Mouse (Mus musculus) olfactory bulb, adult 2 months (tissue): ENCODE results near the gene Vps37b. TPM values are rescaled to one million over a fixed set of nuclear protein-coding genes. Genes with fewer than 3 reads are reported as not detected.

Source experiments
- H3K27ac ChIP-seq: fragments of 200-500 bp; 2 replicates; pipeline ENCODE4 v1.5.1; 2012; ENCODE audit warnings: low read depth, low read length; ENCODE audit not compliant: insufficient read depth
- H3K4me1 ChIP-seq: fragments of 200-500 bp; 2 replicates; pipeline ENCODE4 v1.6.1; 2012; ENCODE audit warnings: low read length; ENCODE audit not compliant: control insufficient read depth, insufficient read depth
- H3K4me3 ChIP-seq: fragments of 200-500 bp; 2 replicates; pipeline ENCODE4 v1.5.1; 2012; ENCODE audit warnings: mild to moderate bottlenecking, low read depth, low read length, moderate library complexity; ENCODE audit not compliant: insufficient read depth
- CTCF ChIP-seq: fragments of 200-500 bp; IDR thresholded peaks from 2 replicates; pipeline ENCODE4 v1.5.1; 2012; ENCODE audit warnings: low read depth, mild to moderate bottlenecking, low read length, moderate library complexity; ENCODE audit not compliant: insufficient read depth
- POLR2A ChIP-seq: fragments of 200-500 bp; IDR thresholded peaks from 2 replicates; pipeline ENCODE4 v1.6.1; 2012; ENCODE audit warnings: mild to moderate bottlenecking, low read depth, low read length, moderate library complexity; ENCODE audit not compliant: insufficient read depth
- WGBS: fragments of 180-500 bp; shearing (Covaris S2); methylation state at CpG from one replicate; pipeline ENCODE4 v1.1.7; 2018; 5-methylcytosine and 5-hydroxymethylcytosine counted together
- polyA plus RNA-seq: library from polyadenylated mRNA; stranded (reverse); fragments of >200 nt; gene quantifications from 2 replicates; pipeline ENCODE4 v1.2.4, GENCODE M21; 2012; ENCODE audit warnings: low replicate concordance; ENCODE audit not compliant: missing spikeins, insufficient read depth, insufficient read length

Gene Vps37b
- polyA plus RNA-seq: not detected in 2 replicates

DNA sequence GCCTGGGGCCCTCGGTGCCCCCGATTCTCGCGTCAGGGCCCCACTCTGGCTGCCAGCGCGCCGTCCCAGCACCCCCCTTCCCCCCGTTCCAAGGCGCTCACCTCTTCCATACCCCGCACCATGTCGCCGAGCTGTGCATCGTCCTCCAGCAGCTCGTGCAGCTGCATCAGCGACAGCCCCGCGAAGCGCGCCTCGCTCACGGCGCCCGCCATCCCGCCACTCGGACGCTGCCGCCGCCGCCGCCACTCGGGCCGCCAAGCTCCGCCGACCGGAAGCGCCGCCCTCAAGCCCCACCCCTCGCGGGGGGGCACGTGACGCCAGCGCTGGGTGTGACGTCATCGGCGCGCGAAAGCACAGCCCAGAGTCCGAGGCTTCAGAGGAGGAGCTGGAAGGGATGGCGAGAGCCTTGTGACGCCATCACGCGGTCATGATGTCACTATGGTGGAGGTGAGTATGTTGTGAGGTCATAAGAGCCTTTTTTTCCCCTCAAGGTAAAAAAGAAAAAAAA, at the start of gene Vps37b:
Vps37b (minus strand) TSS at position 270 of the 508 bp plus-strand sequence.
- Histone ChIP-seq H3K4me3 (peak within 1 kb of the TSS; percentile 97), H3K4me1 (peaks cover 23% of the 10 kb centered on the region), H3K27ac (peak within 1 kb of the TSS; percentile 82)
- under 1% methylated on average over 52 of the region's 52 CpGs for WGBS
- TF ChIP-seq POLR2A (peak; percentile 81), CTCF (no peak)

DNA sequence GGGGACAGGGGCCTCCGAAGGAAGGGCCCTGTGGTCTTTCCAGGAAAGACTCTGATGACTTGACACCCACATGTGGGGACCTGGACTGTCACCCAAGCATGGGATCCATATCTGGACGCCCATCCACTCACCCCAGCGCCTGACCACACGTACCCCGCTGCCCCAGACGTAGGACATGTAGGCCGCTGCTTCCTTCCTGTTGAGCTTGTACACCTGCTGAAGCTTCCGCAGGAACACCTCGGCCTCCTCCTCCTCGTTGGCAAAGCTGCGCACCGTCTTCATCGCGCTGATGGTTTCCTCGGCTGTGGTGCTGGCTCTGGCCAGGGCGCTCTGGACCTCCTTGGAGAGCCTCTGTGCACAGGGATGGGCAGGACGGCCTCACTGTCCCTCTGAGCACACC, 47.8 kb upstream of the Vps37b start:
- Histone ChIP-seq H3K4me3 (no peak overlapping the region), H3K27ac (no peak overlapping the region), H3K4me1 (peaks cover 21% of the 10 kb centered on the region)
- TF ChIP-seq POLR2A (no peak), CTCF (no peak)
- WGBS: 96% methylated on average over 17 of the region's 17 CpGs

DNA sequence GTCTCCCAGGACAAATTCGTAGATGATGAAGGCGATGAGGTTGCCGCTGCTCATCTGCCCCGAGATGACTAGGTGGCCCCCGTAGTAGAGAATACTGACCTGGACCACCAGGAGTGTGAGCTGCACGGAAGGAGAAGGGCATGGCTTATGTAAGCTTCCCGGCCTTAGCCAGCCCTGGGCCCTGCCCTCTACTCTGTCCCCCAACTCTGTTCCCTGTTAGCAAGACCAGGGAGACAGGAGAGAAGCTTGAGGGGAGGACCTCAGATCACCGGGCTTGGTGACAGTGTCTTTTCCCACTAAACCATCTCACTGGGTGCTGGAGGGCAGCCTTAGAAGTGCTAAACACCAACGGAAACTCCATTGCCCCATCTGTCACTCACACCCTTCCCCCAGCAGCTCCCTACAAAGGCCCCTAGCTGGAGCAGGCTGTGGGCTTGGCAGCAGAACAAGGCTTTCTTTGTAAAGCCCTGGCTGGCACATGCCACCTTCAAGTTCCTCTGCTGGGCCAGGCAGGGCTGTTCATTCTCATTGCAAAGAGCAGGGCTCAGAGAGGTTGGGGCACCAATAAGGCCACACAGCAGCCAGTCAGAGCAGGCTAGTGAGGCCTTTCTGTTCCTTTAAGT, 46.8 kb upstream of the Vps37b start:
- peak overlapping the region; percentile 53; the same call in 1 of the 2 replicates for H3K27ac ChIP-seq
- peak overlapping the region; percentile 8; the same call in 1 of the 2 replicates for H3K4me3 ChIP-seq
- 55% methylated on average over 9 of the region's 9 CpGs for WGBS
- no peak for TF ChIP-seq CTCF
- TF ChIP-seq POLR2A: no peak
- H3K4me1 ChIP-seq: peaks cover 13% of the 10 kb centered on the region; the same call in 1 of the 2 replicates

DNA sequence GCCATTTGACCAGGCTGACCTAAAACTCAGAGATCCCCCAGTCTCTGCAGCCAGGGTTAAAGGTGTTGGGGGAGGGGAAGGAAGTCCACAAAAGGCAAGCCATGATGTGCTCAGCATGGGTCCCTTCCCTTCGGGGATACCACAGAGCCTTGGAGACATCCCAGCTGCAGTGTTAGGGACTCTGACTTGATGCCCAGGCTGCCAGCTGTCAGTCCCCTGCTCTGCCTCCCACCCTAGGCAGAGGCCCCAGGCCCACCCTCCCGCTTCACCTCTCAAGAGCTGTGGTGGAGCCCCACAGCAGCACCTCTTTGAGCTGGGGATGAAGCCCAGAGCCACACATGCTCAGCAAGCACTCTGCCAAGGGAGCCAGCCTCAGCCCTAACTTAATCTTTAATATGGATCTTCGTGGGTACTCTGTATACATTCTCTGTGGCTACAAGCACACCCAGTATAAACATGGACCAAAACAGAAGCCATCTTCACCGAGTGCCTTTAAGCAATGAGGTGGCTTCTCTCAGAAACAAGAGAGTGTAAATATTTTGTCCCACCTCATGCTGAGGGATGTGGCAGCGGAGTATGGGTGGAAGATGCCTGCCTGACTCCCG, 45.9 kb upstream of the Vps37b start:
- peaks cover 13% of the 10 kb centered on the region; the same call in 1 of the 2 replicates for H3K4me1 ChIP-seq
- 62% methylated on average over 6 of the region's 6 CpGs for WGBS
- no peak overlapping the region for H3K27ac ChIP-seq
- TF ChIP-seq CTCF: no peak
- no peak for TF ChIP-seq POLR2A
- H3K4me3 ChIP-seq: peak overlapping the region; percentile 8; the same call in 1 of the 2 replicates

DNA sequence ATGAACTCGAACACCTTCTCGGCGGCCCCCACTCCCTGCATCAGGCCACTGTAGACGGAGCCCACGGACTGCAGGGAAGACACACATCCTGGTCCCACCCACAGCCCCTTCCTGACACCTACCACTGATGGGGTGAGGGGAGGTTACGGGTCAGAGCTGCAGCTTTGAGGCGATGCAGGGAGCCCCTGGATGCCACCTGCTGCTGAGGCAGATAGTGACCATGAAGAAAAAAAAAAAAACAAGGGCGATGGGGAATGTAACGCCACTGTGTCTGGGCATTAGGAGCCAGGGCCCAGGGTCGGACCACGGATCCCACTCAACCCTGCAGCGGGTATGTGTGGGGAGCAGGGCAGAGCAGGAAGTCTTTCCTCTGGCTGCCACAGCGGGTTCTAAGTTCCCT, 45.2 kb upstream of the Vps37b start:
- Histone ChIP-seq H3K27ac (no peak overlapping the region), H3K4me3 (no peak overlapping the region), H3K4me1 (peaks cover 8% of the 10 kb centered on the region; the same call in 1 of the 2 replicates)
- WGBS: 87% methylated on average over 13 of the region's 13 CpGs
- TF ChIP-seq CTCF (no peak), POLR2A (no peak)

DNA sequence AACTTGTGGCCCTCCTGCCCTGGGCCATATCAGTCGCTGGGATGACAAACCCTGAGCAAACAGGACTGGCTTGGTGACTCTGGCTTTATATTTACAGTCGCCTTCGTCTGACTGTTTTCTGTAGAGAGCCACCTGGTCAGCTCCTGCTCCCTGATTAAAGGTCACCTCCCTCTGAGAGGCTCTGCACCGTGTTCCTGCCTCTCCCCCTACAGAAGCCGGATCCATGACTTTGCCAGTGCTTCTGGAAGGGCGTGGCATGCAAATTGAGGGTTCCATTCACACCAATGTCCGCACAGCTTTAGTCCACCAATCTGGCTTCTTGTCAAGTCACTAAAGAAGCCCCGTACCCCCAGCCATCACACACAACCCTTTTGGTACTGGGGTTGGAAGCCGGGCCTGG, 44.5 kb upstream of the Vps37b start:
- 65% methylated on average over 9 of the region's 9 CpGs for WGBS
- Histone ChIP-seq H3K4me3 (no peak overlapping the region), H3K4me1 (peaks cover 8% of the 10 kb centered on the region; the same call in 1 of the 2 replicates), H3K27ac (no peak overlapping the region)
- TF ChIP-seq CTCF (no peak), POLR2A (no peak)

DNA sequence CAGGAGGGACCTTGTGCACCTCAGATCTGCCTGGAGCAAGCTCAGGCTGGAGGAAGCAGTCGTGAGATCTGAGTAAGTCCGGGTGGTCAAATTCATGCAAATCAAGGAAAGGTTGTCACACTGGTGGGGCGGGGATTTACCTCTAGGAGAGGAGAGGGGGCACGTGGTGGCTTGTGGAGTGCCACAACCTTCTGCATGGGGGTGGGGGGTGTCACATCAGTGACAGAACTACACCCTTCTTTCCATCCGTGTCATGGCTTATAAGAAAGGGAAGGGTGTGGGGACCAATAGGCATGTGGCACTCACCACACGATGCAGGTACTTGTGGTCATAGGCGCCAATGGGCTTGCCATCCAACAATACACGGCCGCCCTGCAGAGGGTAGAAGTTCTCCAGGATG, 43.6 kb upstream of the Vps37b start:
- TF ChIP-seq POLR2A: no peak
- TF ChIP-seq CTCF: no peak
- H3K4me3 ChIP-seq: no peak overlapping the region
- H3K27ac ChIP-seq: no peak overlapping the region
- peaks cover 8% of the 10 kb centered on the region; the same call in 1 of the 2 replicates for H3K4me1 ChIP-seq
- WGBS: 80% methylated on average over 9 of the region's 9 CpGs

DNA sequence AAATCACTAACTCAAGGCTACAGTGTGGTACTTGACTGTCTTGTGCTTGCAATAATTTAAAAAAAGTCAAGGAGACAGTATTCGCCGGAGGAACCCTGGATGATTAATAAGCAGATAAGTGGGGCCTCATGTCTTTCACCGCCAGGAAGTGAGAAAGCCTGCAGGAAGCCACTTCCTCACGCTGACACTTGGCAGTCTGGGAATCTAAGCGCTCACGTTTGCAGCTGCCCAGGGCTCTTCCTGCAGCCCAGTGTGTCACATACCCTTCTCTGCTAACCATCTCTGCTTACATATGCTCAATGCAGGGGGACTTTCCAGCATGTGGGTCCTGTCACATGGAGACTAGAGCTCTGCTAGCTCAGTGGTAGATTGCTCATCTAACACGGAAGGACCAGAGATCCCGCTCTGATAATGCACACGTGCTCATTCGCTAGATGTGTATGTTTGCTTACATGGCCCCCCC, 42.8 kb upstream of the Vps37b start:
- no peak overlapping the region for H3K4me3 ChIP-seq
- 59% methylated on average over 10 of the region's 10 CpGs for WGBS
- TF ChIP-seq POLR2A: no peak
- no peak for TF ChIP-seq CTCF
- H3K27ac ChIP-seq: no peak overlapping the region
- H3K4me1 ChIP-seq: peaks cover 8% of the 10 kb centered on the region; the same call in 1 of the 2 replicates

DNA sequence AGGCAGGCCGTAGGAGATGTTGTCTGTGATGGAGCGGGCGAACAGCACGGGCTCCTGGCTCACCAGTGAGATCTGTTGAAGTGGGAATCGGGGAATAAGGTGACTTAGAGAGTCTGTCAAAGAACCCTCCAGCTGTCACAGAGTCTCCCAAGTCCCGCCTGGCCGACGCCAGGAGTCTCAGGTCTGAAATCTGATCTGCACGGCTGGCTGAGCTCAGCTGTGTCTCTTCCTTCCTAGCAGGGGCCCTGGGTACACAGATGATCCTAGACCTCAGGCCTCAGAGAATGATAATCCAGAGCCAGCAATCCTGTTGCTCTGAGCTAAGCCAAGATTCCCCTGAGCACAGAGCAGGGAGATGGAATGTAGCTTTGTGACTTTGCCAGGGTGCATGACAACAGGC, 41.6 kb upstream of the Vps37b start:
- WGBS: 85% methylated on average over 9 of the region's 9 CpGs
- 0 out of 2 replicates have a peak, but pooled peaks cover under 1% of the 10 kb centered on the region for H3K4me1 ChIP-seq
- TF ChIP-seq CTCF (no peak), POLR2A (no peak)
- no peak overlapping the region for H3K27ac ChIP-seq
- H3K4me3 ChIP-seq: no peak overlapping the region
